In the genomic region with DNA sequence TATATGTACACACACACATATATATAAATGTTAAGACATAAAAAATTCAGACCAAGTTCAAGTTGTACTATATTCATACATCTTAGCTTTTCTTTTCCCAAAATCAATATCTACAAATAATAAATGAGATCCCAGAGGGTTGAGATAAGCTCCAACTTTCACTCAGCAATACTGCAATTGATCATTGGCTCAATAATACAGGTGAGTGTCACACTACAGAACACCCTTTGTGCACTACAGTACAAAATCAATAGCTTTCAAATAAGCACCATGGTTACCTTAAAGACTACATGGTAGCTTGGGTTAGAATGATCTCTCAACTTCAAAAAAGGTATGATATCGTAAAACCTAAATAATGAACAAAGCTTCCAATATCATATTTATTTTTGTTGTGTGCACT, we compare ENCODE assay signal across 16 mouse cellular contexts.
"Had no signal": no experiment of that assay in that cellular context is flagged by ENCODE, and none has a peak within 500 bp of the region (broad histone marks: within the 10 kb centered on the region; RNA-seq: fewer than 3 reads in every experiment).

No protein-coding gene starts in this region.

- H3K4me1 ChIP-seq: neural tube, embryonic 13.5 days; neural tube, embryonic 15.5 days; stomach, embryonic 15.5 days had no signal

- H3K9me3 ChIP-seq: neural tube, embryonic 13.5 days; neural tube, embryonic 15.5 days; stomach, embryonic 15.5 days had no signal

- H3K27ac ChIP-seq: neural tube, embryonic 13.5 days; neural tube, embryonic 15.5 days; stomach, embryonic 15.5 days; stomach, postnatal 0 days had no signal

- H3K4me3 ChIP-seq: neural tube, embryonic 13.5 days; neural tube, embryonic 15.5 days; stomach, embryonic 15.5 days had no signal

- H3K36me3 ChIP-seq: neural tube, embryonic 13.5 days; neural tube, embryonic 15.5 days; stomach, embryonic 15.5 days had no signal

- H3K9ac ChIP-seq: neural tube, embryonic 13.5 days; neural tube, embryonic 15.5 days; stomach, embryonic 15.5 days had no signal

- DNase-seq: retina, postnatal 1 day; right cerebral cortex, adult 18-20 months; right cerebral cortex, postnatal 14 days; right cerebral cortex, postnatal 25 days; right cerebral cortex, postnatal 4 days; spleen, adult 18-20 months; thymus, adult 18-20 months; thymus, adult 2 months; thymus, postnatal 14 days; thymus, postnatal 25 days; thymus, postnatal 36 days; thymus, postnatal 4 days had no signal

- H3K4me2 ChIP-seq: neural tube, embryonic 13.5 days; neural tube, embryonic 15.5 days; stomach, embryonic 15.5 days had no signal

- H3K27me3 ChIP-seq: neural tube, embryonic 13.5 days; neural tube, embryonic 15.5 days; stomach, embryonic 15.5 days had no signal
